Mouse (Mus musculus): ENCODE results near the gene AC170998.1. TPM values are rescaled to one million over a fixed set of nuclear protein-coding genes. Genes with fewer than 3 reads are reported as not detected.
"Not testable (repeated sequence)": the region's sequence is repeated elsewhere in the genome, so short reads cannot be mapped to it uniquely, and the experiment has no call there.

The AC170998.1 gene
- total RNA-seq, 1 experiment from 2014 or later = not detected

- ATAC-seq (replicated peaks; ENCODE audit: insufficient number of reproducible peaks, low FRiP score, low TSS enrichment, poor library complexity, severe bottlenecking) = no peak
These were observed 24.7 kb upstream of the AC170998.1 start for GRCm38 (mm10) chr17:28701171-28701570.

GRCm38 (mm10) chr17:28701737-28702136 lies 24.1 kb upstream of the AC170998.1 start:
- ATAC-seq (replicated peaks; ENCODE audit: insufficient number of reproducible peaks, low FRiP score, low TSS enrichment, poor library complexity, severe bottlenecking) = no peak

GRCm38 (mm10) chr17:28702646-28703045 lies 23.2 kb upstream of the AC170998.1 start:
- ATAC-seq (replicated peaks; ENCODE audit: insufficient number of reproducible peaks, low FRiP score, low TSS enrichment, poor library complexity, severe bottlenecking) = peak; percentile 62

- ATAC-seq (replicated peaks; ENCODE audit: insufficient number of reproducible peaks, low FRiP score, low TSS enrichment, poor library complexity, severe bottlenecking) = no peak
These were observed 19.2 kb upstream of the AC170998.1 start for GRCm38 (mm10) chr17:28706697-28707096.

GRCm38 (mm10) chr17:28707136-28707627 lies 18.7 kb upstream of the AC170998.1 start:
- ATAC-seq (replicated peaks; ENCODE audit: insufficient number of reproducible peaks, low FRiP score, low TSS enrichment, poor library complexity, severe bottlenecking) = peak; percentile 23; the same call in 1 of the 2 replicates

GRCm38 (mm10) chr17:28707816-28708215 lies 18.1 kb upstream of the AC170998.1 start:
- ATAC-seq (replicated peaks; ENCODE audit: insufficient number of reproducible peaks, low FRiP score, low TSS enrichment, poor library complexity, severe bottlenecking) = no peak

- ATAC-seq (replicated peaks; ENCODE audit: insufficient number of reproducible peaks, low FRiP score, low TSS enrichment, poor library complexity, severe bottlenecking) = peak; percentile 55; the same call in 1 of the 2 replicates
These were observed 16.9 kb upstream of the AC170998.1 start for GRCm38 (mm10) chr17:28708989-28709388.

- ATAC-seq (replicated peaks; ENCODE audit: insufficient number of reproducible peaks, low FRiP score, low TSS enrichment, poor library complexity, severe bottlenecking) = peak; percentile 69
These were observed 16.2 kb upstream of the AC170998.1 start for GRCm38 (mm10) chr17:28709552-28710290.

GRCm38 (mm10) chr17:28710291-28710688 lies 15.6 kb upstream of the AC170998.1 start:
- ATAC-seq (replicated peaks; ENCODE audit: insufficient number of reproducible peaks, low FRiP score, low TSS enrichment, poor library complexity, severe bottlenecking) = no peak

GRCm38 (mm10) chr17:28711237-28711636 lies 14.6 kb upstream of the AC170998.1 start:
- ATAC-seq (replicated peaks; ENCODE audit: insufficient number of reproducible peaks, low FRiP score, low TSS enrichment, poor library complexity, severe bottlenecking) = no peak

GRCm38 (mm10) chr17:28712305-28712704 lies 13.6 kb upstream of the AC170998.1 start:
- no peak for ATAC-seq (replicated peaks; ENCODE audit: insufficient number of reproducible peaks, low FRiP score, low TSS enrichment, poor library complexity, severe bottlenecking)

- ATAC-seq (replicated peaks; ENCODE audit: insufficient number of reproducible peaks, low FRiP score, low TSS enrichment, poor library complexity, severe bottlenecking) = no peak
These were observed 11.9 kb upstream of the AC170998.1 start for GRCm38 (mm10) chr17:28714006-28714405.

GRCm38 (mm10) chr17:28715832-28716548 lies 9.9 kb upstream of the AC170998.1 start:
- ATAC-seq (replicated peaks; ENCODE audit: insufficient number of reproducible peaks, low FRiP score, low TSS enrichment, poor library complexity, severe bottlenecking) = peak; percentile 70

GRCm38 (mm10) chr17:28717535-28717934 lies 8.3 kb upstream of the AC170998.1 start:
- no peak for ATAC-seq (replicated peaks; ENCODE audit: insufficient number of reproducible peaks, low FRiP score, low TSS enrichment, poor library complexity, severe bottlenecking)

- ATAC-seq (replicated peaks; ENCODE audit: insufficient number of reproducible peaks, low FRiP score, low TSS enrichment, poor library complexity, severe bottlenecking) = not testable (repeated sequence)
These were observed 1.6 kb downstream of the AC170998.1 start for GRCm38 (mm10) chr17:28727511-28727910.

- ATAC-seq (replicated peaks; ENCODE audit: insufficient number of reproducible peaks, low FRiP score, low TSS enrichment, poor library complexity, severe bottlenecking) = no peak
These were observed 9.6 kb downstream of the AC170998.1 start for GRCm38 (mm10) chr17:28735317-28736105.

GRCm38 (mm10) chr17:28736486-28736885 lies 10.6 kb downstream of the AC170998.1 start:
- ATAC-seq (replicated peaks; ENCODE audit: insufficient number of reproducible peaks, low FRiP score, low TSS enrichment, poor library complexity, severe bottlenecking) = peak; percentile 57

GRCm38 (mm10) chr17:28737973-28738372 lies 12.1 kb downstream of the AC170998.1 start:
- ATAC-seq (replicated peaks; ENCODE audit: insufficient number of reproducible peaks, low FRiP score, low TSS enrichment, poor library complexity, severe bottlenecking) = peak; percentile 70

- no peak for ATAC-seq (replicated peaks; ENCODE audit: insufficient number of reproducible peaks, low FRiP score, low TSS enrichment, poor library complexity, severe bottlenecking)
These were observed 13.4 kb downstream of the AC170998.1 start for GRCm38 (mm10) chr17:28739244-28739643.

Measured in monocyte, adult 5-6 weeks (primary cell).